Comparison of ENCODE assay signal across 24 mouse cellular contexts in the genomic region with DNA sequence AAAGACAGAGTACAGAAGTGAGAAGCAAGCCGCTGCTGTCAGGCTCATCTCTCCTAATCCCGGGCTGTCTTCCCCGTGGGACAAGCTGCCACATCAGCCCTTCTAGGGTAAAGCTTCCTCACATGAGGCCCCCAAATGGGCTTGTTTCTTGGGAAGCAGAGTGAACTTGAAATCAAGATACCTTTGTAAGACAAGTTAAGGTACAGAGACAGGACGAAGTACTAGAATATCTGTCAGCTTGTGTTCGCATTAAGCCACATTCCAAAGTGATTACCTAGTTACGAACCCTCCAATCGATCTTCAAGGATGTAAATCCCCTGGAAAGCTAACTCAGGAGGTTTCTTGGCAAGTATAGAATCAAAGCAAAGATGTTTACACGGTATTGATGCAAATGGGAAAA.
DNase-seq lines count a peak whose midpoint lies in the region; ATAC-seq lines count a peak whose summit lies in the region.
"Had no signal": no experiment of that assay in that cellular context is flagged by ENCODE, and none has a peak within 500 bp of the region (broad histone marks: within the 10 kb centered on the region; RNA-seq: fewer than 3 reads in every experiment).

No protein-coding gene starts in this region.

- no peak overlapping the region for H3K4me2 ChIP-seq in midbrain, embryonic 16.5 days (ENCODE audit: low read length)
- H3K4me2 ChIP-seq in embryonic facial prominence, embryonic 13.5 days, result peak overlapping the region; percentile 11; the same call in 1 of the 2 replicates
- H3K4me2 ChIP-seq: heart, embryonic 11.5 days; heart, embryonic 15.5 days; hindbrain, embryonic 14.5 days had no signal

- peaks cover 15% of the 10 kb centered on the region for H3K4me1 ChIP-seq in midbrain, embryonic 10.5 days
- no peaks in the 10 kb centered on the region; the same call in 1 of the 2 replicates for H3K4me1 ChIP-seq in midbrain, embryonic 16.5 days (ENCODE audit: control insufficient read depth, insufficient read depth, low read length)
- peaks cover 29% of the 10 kb centered on the region for H3K4me1 ChIP-seq in embryonic facial prominence, embryonic 13.5 days

- DNase-seq in midbrain, embryonic 10.5 days (ENCODE audit: low spot score), result peak; percentile 27
- peak; percentile 8 for DNase-seq in retina, embryonic 14.5 days (ENCODE audit: low spot score)
- DNase-seq in retina, postnatal 1 day, result no peak
- no peak for DNase-seq in gastrocnemius, postnatal 4 days (ENCODE audit: low spot score in 2 of 2)
- DNase-seq: adrenal gland, postnatal 25 days; cerebellum, adult 2 months; cerebellum, postnatal 10 days; gastrocnemius, adult 2 months; gastrocnemius, postnatal 36 days; heart, adult 18-20 months; heart, postnatal 14 days had no signal

- H3K9ac ChIP-seq in midbrain, embryonic 16.5 days (ENCODE audit: low read depth, low read length), result no peak overlapping the region
- no peak overlapping the region for H3K9ac ChIP-seq in embryonic facial prominence, embryonic 13.5 days
- H3K9ac ChIP-seq: heart, embryonic 15.5 days; hindbrain, embryonic 14.5 days had no signal

- no peak overlapping the region for H3K27ac ChIP-seq in midbrain, embryonic 10.5 days (replicated peaks)
- H3K27ac ChIP-seq in midbrain, embryonic 16.5 days (ENCODE audit: low read length), result no peak overlapping the region
- H3K27ac ChIP-seq in embryonic facial prominence, embryonic 13.5 days, result peak overlapping the region; percentile 23; the same call in 1 of the 2 replicates
- H3K27ac ChIP-seq: forebrain, embryonic 10.5 days; gastrocnemius, adult 2 months; heart, embryonic 15.5 days; hindbrain, embryonic 14.5 days had no signal

- H3K27me3 ChIP-seq in midbrain, embryonic 10.5 days (ENCODE audit: low read depth, poor library complexity, severe bottlenecking), result no peaks in the 10 kb centered on the region
- no peaks in the 10 kb centered on the region for H3K27me3 ChIP-seq in midbrain, embryonic 16.5 days (ENCODE audit: control insufficient read depth, insufficient read depth, low read depth, low read length)
- 0 out of 2 replicates have a peak, but pooled peaks cover 5% of the 10 kb centered on the region for H3K27me3 ChIP-seq in embryonic facial prominence, embryonic 13.5 days
- H3K27me3 ChIP-seq: CH12.LX; heart, embryonic 15.5 days had no signal

- H3K9me3 ChIP-seq in midbrain, embryonic 10.5 days (replicated peaks), result no peaks in the 10 kb centered on the region
- no peaks in the 10 kb centered on the region for H3K9me3 ChIP-seq in midbrain, embryonic 16.5 days (replicated peaks; ENCODE audit: control insufficient read depth, low read length, poor library complexity, severe bottlenecking)
- no peaks in the 10 kb centered on the region for H3K9me3 ChIP-seq in embryonic facial prominence, embryonic 13.5 days
- H3K9me3 ChIP-seq: forebrain, embryonic 10.5 days; heart, embryonic 15.5 days had no signal

- no peak for ATAC-seq in midbrain, embryonic 16.5 days
- no peak for ATAC-seq in embryonic facial prominence, embryonic 13.5 days (ENCODE audit: insufficient number of reproducible peaks, insufficient read depth, low FRiP score, low TSS enrichment, low read depth)
- no peak for ATAC-seq in erythroblast, adult 5-6 weeks (replicated peaks; ENCODE audit: low FRiP score, poor library complexity, severe bottlenecking)
- ATAC-seq: activated CD4-positive, CD25-positive, alpha-beta regulatory T cell, adult 4 months; forebrain, embryonic 14.5 days; intestine, embryonic 16.5 days; Patski had no signal

- H3K36me3 ChIP-seq in midbrain, embryonic 10.5 days, result no peaks in the 10 kb centered on the region
- H3K36me3 ChIP-seq in midbrain, embryonic 16.5 days (ENCODE audit: control insufficient read depth, insufficient read depth, low read length), result no peaks in the 10 kb centered on the region
- H3K36me3 ChIP-seq in embryonic facial prominence, embryonic 13.5 days, result no peaks in the 10 kb centered on the region
- H3K36me3 ChIP-seq: forebrain, embryonic 10.5 days; heart, embryonic 15.5 days had no signal

- 22% methylated on average over 8 of the region's 8 CpGs for WGBS in midbrain, embryonic 10.5 days
- WGBS in midbrain, embryonic 16.5 days, result 15% methylated on average over 8 of the region's 8 CpGs
- WGBS in embryonic facial prominence, embryonic 13.5 days, result 13% methylated on average over 8 of the region's 8 CpGs

- no peak overlapping the region for H3K4me3 ChIP-seq in midbrain, embryonic 10.5 days
- H3K4me3 ChIP-seq in midbrain, embryonic 16.5 days (ENCODE audit: low read depth, low read length), result no peak overlapping the region
- no peak overlapping the region for H3K4me3 ChIP-seq in embryonic facial prominence, embryonic 13.5 days
- H3K4me3 ChIP-seq: erythroblast, embryonic 14.5 days; forebrain, embryonic 10.5 days; gastrocnemius, adult 2 months; heart, embryonic 15.5 days had no signal

Comparison
In these comparisons a context has a peak if more than half of its experiments do, and no peak if none do; other contexts are left out.
1. DNase-seq: peak in midbrain, embryonic 10.5 days (single experiment) and retina, embryonic 14.5 days (single experiment); none in retina, postnatal 1 day (single experiment) and gastrocnemius, postnatal 4 days (0 of 2).